Mouse (Mus musculus) spleen, postnatal 36 days (tissue): ENCODE results near the gene Ugt1a9.
A peak's percentile ranks its signal among the peaks of the same experiment; 100 is the strongest.

ENCODE experiments used
- DNase-seq, 2 experiments: peaks; one replicate each; pipeline ENCODE4 v3.0.0; 2022; ENCODE audit warnings: low spot score in 2 of 2, mixed read lengths in 1 of 2

Gene Ugt1a9

GRCm38 (mm10) chr1:88219054-88219453 lies 148.5 kb downstream of the Ugt1a9 start:
- DNase-seq, result peak in 1 of 2 experiments; percentile 9

GRCm38 (mm10) chr1:88220336-88220735 lies 149.7 kb downstream of the Ugt1a9 start:
- peak; percentile 10 to 22 for DNase-seq

DNA sequence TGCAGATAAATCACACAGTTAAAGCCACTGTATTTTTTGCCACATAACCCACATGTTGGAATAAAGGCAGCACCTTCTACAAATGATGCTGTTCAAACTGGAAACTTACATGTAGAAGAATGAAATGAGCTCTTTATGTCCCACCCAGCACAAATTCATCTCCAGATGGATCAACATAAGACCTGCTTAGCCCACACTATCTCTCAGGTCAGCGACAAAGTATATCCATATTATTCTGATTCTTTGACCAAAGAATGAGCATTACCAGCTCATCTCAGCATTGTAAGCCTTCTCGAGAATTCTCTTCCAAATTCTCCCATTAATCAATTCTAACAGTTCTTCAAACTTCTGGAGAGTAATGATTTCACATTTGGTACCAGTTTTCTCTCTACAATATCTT lies 151.6 kb downstream of the Ugt1a9 start:
- DNase-seq, result no peak

GRCm38 (mm10) chr1:88223011-88223515 lies 152.5 kb downstream of the Ugt1a9 start:
- peak; percentile 4 to 6 for DNase-seq

DNA sequence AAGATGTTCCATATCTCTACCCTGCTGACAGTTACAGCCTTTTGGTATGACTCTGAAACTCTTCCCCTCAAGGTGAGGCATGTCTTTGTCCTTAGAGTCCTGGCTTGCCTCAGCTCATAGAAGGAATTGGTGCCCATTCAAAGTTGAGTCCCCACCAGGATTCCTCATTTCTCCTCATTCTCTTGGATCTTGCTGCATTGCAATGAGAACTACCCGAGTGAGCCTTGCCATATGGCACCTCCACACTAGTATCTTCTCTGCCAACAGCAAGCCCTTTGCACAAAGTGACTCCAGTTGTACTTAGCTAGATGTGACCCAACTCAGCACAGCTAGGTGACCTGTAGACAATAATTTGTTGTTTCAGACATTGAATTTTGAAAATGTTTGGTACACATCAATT lies 153.0 kb downstream of the Ugt1a9 start:
- peak; percentile 7 to 11 for DNase-seq

GRCm38 (mm10) chr1:88224029-88224776 lies 153.6 kb downstream of the Ugt1a9 start:
- peak; percentile 28 to 47 for DNase-seq

GRCm38 (mm10) chr1:88225301-88225700 lies 154.7 kb downstream of the Ugt1a9 start:
- peak; percentile 0 to 1 for DNase-seq

- peak; percentile 1 for DNase-seq
These were observed 155.1 kb downstream of the Ugt1a9 start for GRCm38 (mm10) chr1:88225741-88226140.

GRCm38 (mm10) chr1:88226670-88227379 lies 156.2 kb downstream of the Ugt1a9 start, which contains the start of gene Mroh2a:
TSS of gene Mroh2a (plus strand) at chr1:88226986.
- no peak for DNase-seq

- no peak for DNase-seq
These were observed 156.9 kb downstream of the Ugt1a9 start for GRCm38 (mm10) chr1:88227482-88227881.

DNA sequence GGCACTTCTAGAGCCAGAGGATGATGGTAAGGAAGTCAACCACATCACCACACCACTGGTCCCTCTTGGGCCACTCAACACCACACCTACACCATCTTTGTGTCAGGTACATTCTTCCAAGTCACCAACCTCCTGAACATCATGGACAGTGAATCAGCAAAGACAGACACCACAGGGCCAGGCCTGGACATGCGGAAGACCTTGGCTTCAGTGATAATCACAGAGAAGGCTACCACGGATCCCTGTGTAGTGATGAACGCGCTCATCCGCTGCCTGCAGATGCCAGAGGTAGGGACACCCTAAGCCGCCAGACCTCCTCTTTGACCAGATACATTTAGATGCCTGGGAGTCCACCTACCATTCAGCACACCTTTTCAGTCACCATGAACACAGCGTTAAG lies 157.5 kb downstream of the Ugt1a9 start:
- DNase-seq, result no peak

GRCm38 (mm10) chr1:88229566-88229965 lies 159.0 kb downstream of the Ugt1a9 start:
- no peak for DNase-seq

DNA sequence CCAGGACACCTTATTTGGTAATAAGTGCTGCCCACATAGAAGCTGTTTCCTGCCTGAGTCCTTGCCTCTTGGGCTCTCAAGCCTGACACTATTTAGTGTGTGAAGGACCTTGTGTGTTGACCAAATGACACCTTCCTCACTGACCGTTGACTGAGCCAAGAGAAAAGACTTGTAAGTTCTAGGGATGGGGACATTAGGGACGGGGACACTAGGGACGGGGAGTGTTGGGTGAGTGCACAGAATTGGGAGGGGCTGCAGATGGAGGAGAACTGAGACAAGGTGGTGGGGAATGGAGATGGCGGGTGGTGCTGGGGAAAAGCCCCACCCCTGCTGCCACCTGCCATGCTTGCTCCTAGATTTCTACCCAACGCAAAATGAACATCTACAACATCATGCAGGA lies 159.4 kb downstream of the Ugt1a9 start:
- no peak for DNase-seq

DNA sequence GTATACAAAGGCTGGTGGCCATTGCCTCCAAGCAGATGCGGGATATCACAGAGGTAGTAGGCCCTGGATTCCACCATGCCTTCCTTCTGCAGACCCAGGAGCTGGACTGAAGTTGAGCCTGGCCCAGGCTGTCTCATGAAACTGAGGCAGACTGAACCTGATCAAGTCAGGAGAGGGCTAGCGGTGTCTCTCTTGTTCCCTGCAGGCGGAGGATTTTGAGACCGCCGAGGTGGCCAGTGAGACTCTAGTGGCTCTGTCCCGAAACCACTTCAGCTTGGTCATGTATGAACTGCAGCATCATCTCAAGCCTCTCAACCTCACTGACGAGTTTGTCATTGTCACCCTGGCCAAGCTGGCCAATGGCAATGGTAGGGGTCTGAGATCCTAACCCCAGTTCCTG lies 159.8 kb downstream of the Ugt1a9 start:
- no peak for DNase-seq

- DNase-seq, result no peak
These were observed 160.6 kb downstream of the Ugt1a9 start for GRCm38 (mm10) chr1:88230981-88231802.

- no peak for DNase-seq
These were observed 161.4 kb downstream of the Ugt1a9 start for GRCm38 (mm10) chr1:88231803-88232499.

GRCm38 (mm10) chr1:88232664-88233380 lies 162.2 kb downstream of the Ugt1a9 start:
- no peak for DNase-seq

DNA sequence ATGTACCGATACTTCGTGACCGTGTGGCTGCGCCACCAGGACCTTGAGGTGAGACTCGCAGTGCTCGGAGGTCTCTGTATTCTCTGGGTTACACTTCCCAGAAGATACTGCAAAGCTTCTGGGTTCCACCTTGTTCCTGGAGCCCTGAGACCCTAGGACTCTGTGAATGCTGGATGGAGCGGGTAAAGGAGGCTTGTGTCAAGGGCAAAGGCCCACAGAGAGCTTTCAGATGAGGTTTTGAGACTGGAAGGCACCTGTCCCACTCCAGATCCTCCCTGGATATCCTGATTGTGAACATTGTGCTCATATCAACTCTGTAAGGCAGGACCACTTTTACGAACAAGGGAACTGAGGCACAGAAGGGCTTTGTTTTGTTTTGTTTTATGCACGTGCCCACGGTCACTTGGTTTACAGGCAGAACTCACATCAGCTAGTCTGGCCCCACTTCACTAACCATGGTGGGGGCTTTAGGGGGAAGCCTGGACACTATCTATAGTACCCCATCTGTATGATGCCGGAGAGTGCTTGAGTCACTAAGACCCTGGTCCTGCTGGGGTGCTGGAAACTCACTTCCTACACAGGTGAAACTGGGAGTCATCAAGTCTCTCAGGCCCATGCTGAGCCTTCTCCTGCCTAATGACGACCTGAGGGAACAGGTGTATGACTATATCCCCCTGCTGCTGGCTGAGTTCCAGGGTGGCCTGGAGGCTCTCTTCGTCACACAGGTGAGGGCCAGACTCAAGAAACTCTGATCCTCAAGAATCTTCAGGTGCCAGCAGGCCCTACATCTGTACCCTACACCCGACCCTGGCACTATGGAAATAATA lies 163.0 kb downstream of the Ugt1a9 start:
- DNase-seq, result no peak

DNA sequence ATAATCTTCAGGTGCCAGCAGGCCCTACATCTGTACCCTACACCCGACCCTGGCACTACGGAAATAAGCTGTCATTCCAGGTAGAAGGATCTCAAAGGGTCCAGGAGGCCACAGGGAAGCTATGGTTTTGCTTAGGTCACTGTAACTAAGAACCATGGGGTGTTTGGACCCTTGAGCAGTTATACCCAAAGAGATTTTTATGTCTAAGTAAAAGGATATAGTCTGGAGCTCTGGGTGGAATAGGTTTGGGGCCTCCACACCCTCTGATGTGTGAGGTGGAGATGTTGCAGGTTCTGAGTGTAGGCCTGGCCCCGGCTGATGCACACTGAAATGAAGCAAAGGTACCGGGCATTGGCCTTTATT lies 163.6 kb downstream of the Ugt1a9 start:
- DNase-seq, result no peak

DNA sequence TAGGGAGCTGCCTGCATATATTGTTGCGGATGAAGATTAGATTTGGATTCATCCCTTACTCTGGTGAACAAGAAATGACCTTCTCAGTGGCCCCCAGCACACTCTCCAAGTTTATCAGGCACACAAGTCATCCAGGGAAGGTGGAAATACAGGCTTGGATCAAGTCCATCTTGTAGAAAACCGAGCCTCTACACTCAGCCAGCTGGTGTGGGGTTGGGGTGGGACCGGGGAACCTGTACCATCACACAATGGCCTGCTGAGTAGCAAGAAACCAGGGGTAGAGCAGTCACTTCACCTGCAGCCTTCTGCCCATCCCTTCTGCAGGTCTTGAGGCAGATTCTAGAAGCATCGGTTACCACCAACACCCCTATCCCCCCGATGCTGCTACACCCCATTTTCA lies 164.0 kb downstream of the Ugt1a9 start:
- no peak for DNase-seq
